Mouse (Mus musculus) liver, adult 2 months (tissue): ENCODE measurements at regions not wholly inside any gene's neighbourhood (a gene's known extent, or its start where the extent isn't known, plus 50 kb on each side); places are given as distances from the start of the nearest gene placed in this dataset.

Experiments used
- CTCF ChIP-seq: fragments of 200-500 bp; IDR thresholded peaks from 2 replicates; pipeline ENCODE4 v1.5.1; 2011; ENCODE audit warnings: low read depth, low read length, control low read depth
- POLR2A ChIP-seq: fragments of 200-500 bp; IDR thresholded peaks from 2 replicates; pipeline ENCODE4 v1.6.1; 2011; ENCODE audit warnings: low read length, control low read depth; ENCODE audit not compliant: insufficient read depth; ENCODE audit errors: extremely low read depth

DNA sequence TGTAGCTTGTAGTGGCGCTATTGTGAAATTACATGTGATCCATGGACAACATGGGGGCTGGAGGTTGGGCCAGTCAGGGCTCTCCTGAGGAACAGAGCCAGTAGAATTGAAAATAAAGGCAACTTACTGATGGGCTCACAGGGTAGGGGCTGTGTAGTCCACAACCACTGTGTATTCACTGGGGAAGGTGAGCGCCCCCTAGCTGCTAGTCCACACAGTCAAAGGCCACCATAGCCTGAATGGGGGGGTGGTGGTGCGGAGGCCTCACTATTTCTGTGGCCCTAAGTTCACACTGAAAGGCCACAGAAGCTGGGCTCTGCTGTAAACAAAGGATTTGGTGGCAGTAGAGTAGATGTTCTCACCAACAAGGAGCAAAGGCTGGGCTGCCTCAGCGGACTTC lies 636.8 kb upstream of the 3110018I06Rik start:
- TF ChIP-seq CTCF = no peak
- TF ChIP-seq POLR2A = no peak
